In the genomic region with DNA sequence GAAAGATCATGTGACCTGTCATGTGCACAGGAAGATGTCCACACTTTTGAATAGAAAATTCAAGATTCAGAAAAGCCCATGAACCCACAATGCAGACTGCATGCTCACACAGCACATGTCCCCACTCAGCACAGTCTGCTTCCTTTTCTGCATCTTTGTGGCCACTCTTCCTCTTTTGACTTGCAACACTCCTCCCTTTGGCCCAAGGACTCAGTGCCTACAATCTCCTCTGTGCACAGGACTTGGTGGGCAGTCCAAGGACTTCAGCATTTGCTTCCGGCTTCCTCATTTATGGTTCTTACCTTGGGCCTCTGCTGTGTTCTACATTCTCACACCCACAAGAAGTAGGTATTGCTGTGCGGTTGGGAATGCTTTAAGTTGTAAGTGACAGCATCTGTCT, we compare ENCODE assay signal across 27 mouse cellular contexts. TPM values are rescaled to one million over a fixed set of nuclear protein-coding genes. Genes with fewer than 3 reads are reported as not detected.
A peak's percentile ranks its signal among the peaks of the same experiment; 100 is the strongest.
DNase-seq lines count a peak whose midpoint lies in the region; ATAC-seq and TF ChIP-seq lines count a peak whose summit lies in the region.
"Had no signal": no experiment of that assay in that cellular context is flagged by ENCODE, and none has a peak within 500 bp of the region (broad histone marks: within the 10 kb centered on the region; RNA-seq: fewer than 3 reads in every experiment).

No protein-coding gene starts in this region.

- no peaks in the 10 kb centered on the region for H3K4me1 ChIP-seq in thymus, adult 2 months (replicated peaks; ENCODE audit: control insufficient read depth, insufficient read depth, low read length)
- H3K4me1 ChIP-seq: embryonic facial prominence, embryonic 15.5 days; heart, embryonic 12.5 days; hindbrain, embryonic 12.5 days had no signal

- H3K4me3 ChIP-seq in macrophage (ENCODE audit: inconsistent target), result no peak overlapping the region
- no peak overlapping the region for H3K4me3 ChIP-seq in thymus, adult 2 months (ENCODE audit: control insufficient read depth, insufficient read depth, low read length)
- H3K4me3 ChIP-seq: embryonic facial prominence, embryonic 15.5 days; erythroblast, embryonic 14.5 days; forebrain, embryonic 10.5 days; heart, embryonic 12.5 days; hindbrain, embryonic 12.5 days had no signal

- TF ChIP-seq CTCF in thymus, adult 2 months (IDR thresholded peaks at IDR 0.05; ENCODE audit: borderline replicate concordance, control insufficient read depth, extremely low read depth, insufficient read depth, low read length, poor library complexity), result no peak

- no peaks in the 10 kb centered on the region for H3K79me2 ChIP-seq in macrophage (ENCODE audit: inconsistent target)

- DNase-seq in c-Kit-positive CD71-negative TER-119-negative erythroid progenitor cells, embryonic 14.5 days (ENCODE audit: low read depth), result peak; percentile 32
- DNase-seq in gastrocnemius, adult 18-20 months (ENCODE audit: low spot score), result no peak
- no peak for DNase-seq in thymus, adult 2 months
- DNase-seq in ovary, postnatal 36 days (ENCODE audit: low spot score), result no peak
- DNase-seq: adrenal gland, adult 8-10 months; adrenal gland, postnatal 36 days; B cell, adult 2 months; cerebellum, adult 11-12 months; cerebellum, adult 9-10 months; cerebellum, postnatal 36 days; embryo, embryonic 11 days; gastrocnemius, postnatal 14 days; heart, postnatal 36 days had no signal

- no peaks in the 10 kb centered on the region; the same call in 1 of the 2 replicates for H3K27me3 ChIP-seq in thymus, adult 2 months (ENCODE audit: control insufficient read depth, insufficient read depth, low read length)
- H3K27me3 ChIP-seq: embryonic facial prominence, embryonic 15.5 days; heart, embryonic 12.5 days; hindbrain, embryonic 12.5 days had no signal

- WGBS in macrophage (ENCODE audit: missing documents), result 9% methylated on average over 2 of the region's 2 CpGs
- 73% methylated on average over 2 of the region's 2 CpGs for WGBS in thymus, adult 2 months

- ATAC-seq in hematopoietic stem cell, adult 5-6 weeks (replicated peaks in 1 of 2; ENCODE audit: insufficient read depth in 1 of 2, low FRiP score in 2 of 2, low TSS enrichment in 1 of 2, low read depth in 1 of 2, poor library complexity in 2 of 2, severe bottlenecking in 2 of 2), result peak; percentile 63 to 80
- ATAC-seq in monocyte, adult 5-6 weeks (replicated peaks; ENCODE audit: insufficient number of reproducible peaks, low FRiP score, low TSS enrichment, poor library complexity, severe bottlenecking), result 0 out of 2 replicates have a peak, but pooled peaks have one; percentile 40
- ATAC-seq: CD4-positive, CD25-positive, alpha-beta regulatory T cell, adult 4 months; forebrain, embryonic 14.5 days; hindbrain, embryonic 16.5 days; inflammation-experienced regulatory T-cells, adult 6 months had no signal

- no peaks in the 10 kb centered on the region for H3K36me3 ChIP-seq in macrophage (ENCODE audit: inconsistent target)
- H3K36me3 ChIP-seq in thymus, adult 2 months (ENCODE audit: control insufficient read depth, insufficient read depth, low read length), result no peaks in the 10 kb centered on the region
- H3K36me3 ChIP-seq: embryonic facial prominence, embryonic 15.5 days; G1E; heart, embryonic 12.5 days had no signal

- peak overlapping the region; percentile 77 for H3K27ac ChIP-seq in macrophage
- H3K27ac ChIP-seq in thymus, adult 2 months (ENCODE audit: control insufficient read depth, insufficient read depth, low read length), result no peak overlapping the region
- H3K27ac ChIP-seq: embryonic facial prominence, embryonic 15.5 days; forebrain, embryonic 10.5 days; hindbrain, embryonic 12.5 days had no signal

- no peak for TF ChIP-seq POLR2A in thymus, adult 2 months (IDR thresholded peaks at IDR 0.05; ENCODE audit: control insufficient read depth, extremely low read depth, insufficient read depth, low read length, poor library complexity)

RNA-seq across cellular contexts. Expression of gene Gbx2, which starts 28.7 kb away (rescaled TPM):
- total RNA-seq in hematopoietic stem cell, adult 5-6 weeks (2017), result 4.9 and 6.4 TPM in 2 replicates
- under 1 TPM in 1 of 26 experiments, not detected in 25; 0.46 TPM for total RNA-seq in macrophage (2018; cell fraction: chromatin; rRNA removed)
- total RNA-seq in macrophage (2018; cell fraction: cytosol; rRNA removed), result under 1 TPM in 17 of 26 experiments, not detected in 9; 0.07 to 0.52 (median 0.19) TPM
- not detected for total RNA-seq in macrophage (2018; cell fraction: nucleus; rRNA removed)
- polyA plus RNA-seq in macrophage (2018), result 0.16 to 0.96 TPM in 2 of 3 replicates, not detected in the other
- total RNA-seq in monocyte, adult 5-6 weeks (2017), result not detected in 3 replicates
- under 1 TPM; 0.24 to 0.68 TPM for total RNA-seq in gastrocnemius, adult 18-20 months (2021)
- polyA plus RNA-seq in thymus, adult 2 months (2012; rRNA removed), result 0.13 and 0.18 TPM in 2 replicates
- total RNA-seq: adrenal gland, adult 8-10 months; adrenal gland, postnatal 36 days; gastrocnemius, postnatal 14 days; heart, postnatal 36 days had no signal
- polyA plus RNA-seq: CD4-positive, CD25-positive, alpha-beta regulatory T cell, adult 4 months; erythroblast, embryonic 14.5 days; G1E; heart, embryonic 16.5 days; inflammation-experienced regulatory T-cells, adult 6 months had no signal
